ENCODE assay signal across 28 mouse cellular contexts in the genomic region with DNA sequence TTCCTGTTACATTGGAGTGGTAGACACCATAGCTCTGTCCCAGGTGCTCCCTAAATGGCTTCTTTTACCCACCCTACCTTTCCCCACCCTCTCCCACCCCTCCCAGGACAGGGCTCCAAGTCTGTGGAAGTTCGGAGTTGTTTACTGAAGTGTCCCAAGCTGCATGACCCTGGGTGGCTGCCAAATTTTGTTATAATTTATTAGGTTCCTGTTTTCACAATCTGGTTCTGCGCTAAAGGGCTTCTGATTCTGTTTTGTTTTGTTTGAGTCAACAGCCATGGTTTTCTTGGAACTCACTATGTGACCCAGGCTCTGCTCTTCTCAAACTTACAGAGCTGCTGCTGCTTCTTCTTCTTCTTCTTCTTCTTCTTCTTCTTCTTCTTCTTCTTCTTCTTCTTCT. TPM values are rescaled to one million over a fixed set of nuclear protein-coding genes. Genes with fewer than 3 reads are reported as not detected.
DNase-seq lines count a peak whose midpoint lies in the region; ATAC-seq and TF ChIP-seq lines count a peak whose summit lies in the region.
"Had no signal": no experiment of that assay in that cellular context is flagged by ENCODE, and none has a peak within 500 bp of the region (broad histone marks: within the 10 kb centered on the region; RNA-seq: fewer than 3 reads in every experiment).

No protein-coding gene starts in this region.

- no peak for TF ChIP-seq POLR2A in bone marrow macrophage, adult 2 months (IDR thresholded peaks at IDR 0.05; ENCODE audit: borderline replicate concordance, low read depth, low read length)

- WGBS in liver, postnatal 0 days (ENCODE audit: insufficient replicate concordance), result 32% methylated on average over 2 of the region's 2 CpGs

- H3K27ac ChIP-seq in liver, postnatal 0 days (ENCODE audit: low read depth), result 0 out of 2 replicates have a peak overlapping the region, but pooled peaks have one; percentile 29
- 0 out of 2 replicates have a peak overlapping the region, but pooled peaks have one; percentile 6 for H3K27ac ChIP-seq in bone marrow macrophage, adult 2 months (ENCODE audit: insufficient read depth, low read depth, low read length)
- H3K27ac ChIP-seq: embryonic facial prominence, embryonic 13.5 days; heart, embryonic 13.5 days; hindbrain, embryonic 14.5 days; intestine, embryonic 15.5 days; lung, embryonic 15.5 days; midbrain, embryonic 15.5 days; neural tube, embryonic 15.5 days; stomach, embryonic 15.5 days had no signal

- no peak for TF ChIP-seq EP300 in liver, postnatal 0 days (IDR thresholded peaks at IDR 0.05; ENCODE audit: low read depth)

- peaks cover 5% of the 10 kb centered on the region for H3K4me1 ChIP-seq in liver, postnatal 0 days (ENCODE audit: insufficient read depth)
- peaks cover 14% of the 10 kb centered on the region for H3K4me1 ChIP-seq in bone marrow macrophage, adult 2 months (ENCODE audit: control insufficient read depth, insufficient read depth, low read length)
- H3K4me1 ChIP-seq: intestine, embryonic 15.5 days; lung, embryonic 15.5 days; midbrain, embryonic 15.5 days; neural tube, embryonic 15.5 days; stomach, embryonic 15.5 days had no signal

- peak; percentile 51 to 71 for DNase-seq in adrenal gland, postnatal 36 days
- DNase-seq in adrenal gland, postnatal 25 days, result no peak
- DNase-seq in liver, postnatal 0 days, result no peak
- no peak for DNase-seq in liver
- peak; percentile 48 for DNase-seq in lung, postnatal 25 days (ENCODE audit: low spot score)
- no peak for DNase-seq in cerebellum, postnatal 4 days (ENCODE audit: low spot score in 2 of 2)
- DNase-seq: cerebellum, adult 9-10 months; gastrocnemius, postnatal 14 days; heart, adult 18-20 months; right cerebral cortex, postnatal 25 days; thymus, adult 18-20 months; thymus, postnatal 4 days had no signal

- TF ChIP-seq CTCF in liver, postnatal 0 days (IDR thresholded peaks at IDR 0.05; ENCODE audit: low read depth), result no peak
- no peak for TF ChIP-seq CTCF in bone marrow macrophage, adult 2 months (IDR thresholded peaks at IDR 0.05; ENCODE audit: low read depth, low read length)

- H3K27me3 ChIP-seq in liver, postnatal 0 days (ENCODE audit: insufficient read depth, low read length), result no peaks in the 10 kb centered on the region
- H3K27me3 ChIP-seq: embryonic facial prominence, embryonic 13.5 days; intestine, embryonic 15.5 days; lung, embryonic 15.5 days; midbrain, embryonic 15.5 days; neural tube, embryonic 15.5 days had no signal

- no peak for ATAC-seq in liver, postnatal 0 days
- ATAC-seq: forebrain, embryonic 14.5 days; intestine, embryonic 15.5 days; midbrain, embryonic 15.5 days had no signal

- H3K36me3 ChIP-seq in liver, postnatal 0 days (replicated peaks; ENCODE audit: insufficient read depth, low read length), result no peaks in the 10 kb centered on the region
- H3K36me3 ChIP-seq: intestine, embryonic 15.5 days; midbrain, embryonic 15.5 days; neural tube, embryonic 15.5 days had no signal

- H3K4me3 ChIP-seq in liver, postnatal 0 days (ENCODE audit: low read depth, low read length), result no peak overlapping the region
- no peak overlapping the region for H3K4me3 ChIP-seq in bone marrow macrophage, adult 2 months (ENCODE audit: insufficient read depth, low read length)
- H3K4me3 ChIP-seq: embryonic facial prominence, embryonic 13.5 days; heart, embryonic 13.5 days; intestine, embryonic 15.5 days; lung, embryonic 15.5 days; midbrain, embryonic 15.5 days; myocyte; neural tube, embryonic 15.5 days; stomach, embryonic 15.5 days had no signal

- H3K9ac ChIP-seq in liver, postnatal 0 days (replicated peaks), result no peak overlapping the region
- H3K9ac ChIP-seq: embryonic facial prominence, embryonic 13.5 days; heart, embryonic 13.5 days; hindbrain, embryonic 14.5 days; intestine, embryonic 15.5 days; lung, embryonic 15.5 days; midbrain, embryonic 15.5 days; neural tube, embryonic 15.5 days; stomach, embryonic 15.5 days had no signal

- H3K9me3 ChIP-seq in liver, postnatal 0 days (ENCODE audit: low read length), result no peaks in the 10 kb centered on the region
- H3K9me3 ChIP-seq: embryonic facial prominence, embryonic 13.5 days; heart, embryonic 13.5 days; intestine, embryonic 15.5 days; lung, embryonic 15.5 days; midbrain, embryonic 15.5 days; neural tube, embryonic 15.5 days; stomach, embryonic 15.5 days had no signal

- no peak overlapping the region for H3K4me2 ChIP-seq in liver, postnatal 0 days (ENCODE audit: low read depth, low read length)
- H3K4me2 ChIP-seq: embryonic facial prominence, embryonic 13.5 days; heart, embryonic 13.5 days; hindbrain, embryonic 14.5 days; intestine, embryonic 15.5 days; lung, embryonic 15.5 days; midbrain, embryonic 15.5 days; neural tube, embryonic 15.5 days; stomach, embryonic 15.5 days had no signal

RNA-seq across cellular contexts. Expression of a gene that starts 1.3 kb away (rescaled TPM):
- 1,000 to 10,000 TPM; 1,484 to 1,596 TPM for total RNA-seq in adrenal gland, postnatal 36 days (2021)
- total RNA-seq in adrenal gland, postnatal 25 days (2021), result 420 and 469 TPM in 2 replicates
- not detected in 2 replicates for polyA plus RNA-seq in liver, postnatal 0 days (2015; fragmentation: Nextera tagmentation; extraction: Ambion mirVana)
- 1.3 TPM in 1 of 2 replicates, not detected in the other for polyA plus RNA-seq in bone marrow macrophage, adult 2 months (2012; ENCODE audit: insufficient read depth, insufficient read length, missing spikeins)
- total RNA-seq: CH12.LX; left cerebral cortex, postnatal 25 days; megakaryocyte-erythroid progenitor cell, adult 5-6 weeks had no signal
- polyA plus RNA-seq: embryonic facial prominence, embryonic 13.5 days; forebrain, embryonic 14.5 days; heart, embryonic 13.5 days; hindbrain, embryonic 14.5 days; intestine, embryonic 15.5 days; lung, embryonic 15.5 days; midbrain, embryonic 15.5 days; myocyte; neural tube, embryonic 15.5 days; stomach, embryonic 15.5 days had no signal

RNA-seq across cellular contexts. Expression of a gene that starts 3.3 kb away (rescaled TPM):
- total RNA-seq in adrenal gland, postnatal 36 days (2021), result under 1 TPM; 0.30 to 0.33 TPM
- not detected in 2 replicates for total RNA-seq in adrenal gland, postnatal 25 days (2021)
- 180 and 207 TPM in 2 replicates for polyA plus RNA-seq in liver, postnatal 0 days (2015; fragmentation: Nextera tagmentation; extraction: Ambion mirVana)
- polyA plus RNA-seq in bone marrow macrophage, adult 2 months (2012; ENCODE audit: insufficient read depth, insufficient read length, missing spikeins), result 0.75 TPM in 1 of 2 replicates, not detected in the other
- total RNA-seq: CH12.LX; gastrocnemius, postnatal 14 days; heart, adult 18-20 months; heart, postnatal 25 days; layer of hippocampus, adult 8-10 months; left cerebral cortex, postnatal 25 days had no signal
- polyA plus RNA-seq: embryonic facial prominence, embryonic 13.5 days; midbrain, embryonic 15.5 days; myocyte had no signal

RNA-seq across cellular contexts. Expression of a gene that starts 15.0 kb away (rescaled TPM):
- under 1 TPM; 0.16 to 0.50 TPM for total RNA-seq in adrenal gland, postnatal 36 days (2021)
- total RNA-seq in adrenal gland, postnatal 25 days (2021), result 0.49 and 1.2 TPM in 2 replicates
- polyA plus RNA-seq in liver, postnatal 0 days (2015; fragmentation: Nextera tagmentation; extraction: Ambion mirVana), result 2.9 and 4.9 TPM in 2 replicates
- not detected in 2 replicates for polyA plus RNA-seq in bone marrow macrophage, adult 2 months (2012; ENCODE audit: insufficient read depth, insufficient read length, missing spikeins)
- total RNA-seq: heart, postnatal 25 days had no signal

RNA-seq across cellular contexts. Expression of a gene that starts 15.1 kb away (rescaled TPM):
- under 1 TPM; 0.50 to 0.56 TPM for total RNA-seq in adrenal gland, postnatal 36 days (2021)
- not detected in 2 replicates for total RNA-seq in adrenal gland, postnatal 25 days (2021)
- polyA plus RNA-seq in liver, postnatal 0 days (2015; fragmentation: Nextera tagmentation; extraction: Ambion mirVana), result 123 and 127 TPM in 2 replicates
- not detected in 2 replicates for polyA plus RNA-seq in bone marrow macrophage, adult 2 months (2012; ENCODE audit: insufficient read depth, insufficient read length, missing spikeins)
- total RNA-seq: gastrocnemius, postnatal 14 days; heart, adult 18-20 months had no signal

RNA-seq across cellular contexts. Expression of a gene that starts 19.3 kb away (rescaled TPM):
- total RNA-seq in adrenal gland, postnatal 36 days (2021), result 10 to 100 TPM; 39.7 to 50.6 TPM
- 36.0 and 49.2 TPM in 2 replicates for total RNA-seq in adrenal gland, postnatal 25 days (2021)
- polyA plus RNA-seq in liver, postnatal 0 days (2015; fragmentation: Nextera tagmentation; extraction: Ambion mirVana), result 13.5 and 14.3 TPM in 2 replicates
- 14.6 and 19.3 TPM in 2 replicates for polyA plus RNA-seq in bone marrow macrophage, adult 2 months (2012; ENCODE audit: insufficient read depth, insufficient read length, missing spikeins)

Comparison
In these comparisons a context has a peak if more than half of its experiments do, and no peak if none do; other contexts are left out.
1. DNase-seq: peak in adrenal gland, postnatal 36 days (2 of 2) and lung, postnatal 25 days (single experiment); none in adrenal gland, postnatal 25 days (single experiment), liver, postnatal 0 days (single experiment), liver (single experiment) and cerebellum, postnatal 4 days (0 of 2).